Mouse (Mus musculus): Measurements from ENCODE around the gene Txndc16.

DNA sequence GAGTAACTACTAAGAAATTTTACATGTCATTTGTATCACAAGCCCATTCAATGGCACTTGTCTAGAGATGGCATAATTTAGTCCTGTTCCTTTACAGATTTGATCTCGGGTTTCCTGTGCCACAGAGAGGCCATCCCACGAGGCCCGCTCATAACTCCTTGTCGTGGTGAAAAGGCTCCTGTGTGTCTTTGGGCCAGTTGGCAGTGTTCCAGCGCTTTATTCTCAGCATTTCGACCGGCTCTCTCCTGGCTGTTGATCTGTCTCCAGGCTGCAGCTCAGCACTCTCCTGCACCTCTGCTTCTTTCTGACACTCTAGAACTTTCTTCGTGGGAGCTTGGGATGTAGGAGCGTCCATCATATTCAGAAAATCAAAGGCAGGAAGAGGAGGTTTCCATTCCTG, 84.6 kb downstream of the Txndc16 start:
- TF ChIP-seq POLR2A (IDR thresholded peaks at IDR 0.05; ENCODE audit: borderline replicate concordance, extremely low read depth, insufficient read depth, insufficient read length, poor library complexity, severe bottlenecking) (no peak), CTCF (IDR thresholded peaks at IDR 0.05; ENCODE audit: borderline replicate concordance, extremely low read depth, insufficient read depth, insufficient read length) (no peak)

All from brain, embryonic 14.5 days (tissue).